Mouse (Mus musculus) midbrain, embryonic 15.5 days (tissue): ENCODE results near the gene 4933409G03Rik. TPM values are rescaled to one million over a fixed set of nuclear protein-coding genes. Genes with fewer than 3 reads are reported as not detected.
"Not testable (repeated sequence)": the region's sequence is repeated elsewhere in the genome, so short reads cannot be mapped to it uniquely, and the experiment has no call there.

Source experiments
- ATAC-seq: fragments of 200-750 bp; cut with Nextera tagmentation; replicated peaks from 2 replicates; pipeline ENCODE4 v1.8.0; 2017; ENCODE audit warnings: moderate TSS enrichment
- H3K27ac ChIP-seq: fragments of 300-500 bp; sonication (generic); 2 replicates; pipeline ENCODE4 v1.5.1; 2015; ENCODE audit warnings: mild to moderate bottlenecking, inconsistent platforms
- H3K27me3 ChIP-seq: fragments of 300-500 bp; sonication (generic); replicated peaks from 2 replicates; pipeline ENCODE4 v1.6.1; 2015; ENCODE audit warnings: inconsistent platforms
- H3K36me3 ChIP-seq: fragments of 300-500 bp; sonication (generic); replicated peaks from 2 replicates; pipeline ENCODE4 v1.6.1; 2015; ENCODE audit warnings: inconsistent platforms
- H3K4me1 ChIP-seq: fragments of 300-500 bp; sonication (generic); 2 replicates; pipeline ENCODE4 v1.6.1; 2015; ENCODE audit warnings: inconsistent platforms
- H3K4me2 ChIP-seq: fragments of 300-500 bp; sonication (generic); 2 replicates; pipeline ENCODE4 v1.6.1; 2015; ENCODE audit warnings: inconsistent platforms, mild to moderate bottlenecking, moderate library complexity
- H3K4me3 ChIP-seq: fragments of 300-500 bp; sonication (generic); 2 replicates; pipeline ENCODE4 v1.5.1; 2015; ENCODE audit warnings: mild to moderate bottlenecking, inconsistent platforms
- H3K9ac ChIP-seq: fragments of 300-500 bp; sonication (generic); 2 replicates; pipeline ENCODE4 v1.6.1; 2015; ENCODE audit warnings: mild to moderate bottlenecking, inconsistent platforms
- H3K9me3 ChIP-seq: fragments of 300-500 bp; sonication (generic); 2 replicates; pipeline ENCODE4 v1.6.1; 2016; ENCODE audit warnings: inconsistent platforms
- WGBS: fragments of 180-500 bp; shearing (Covaris S2); methylation state at CpG from one replicate; pipeline ENCODE4 v1.1.7; 2015; ENCODE audit warnings: mixed read lengths; 5-methylcytosine and 5-hydroxymethylcytosine counted together
- polyA plus RNA-seq: library from polyadenylated mRNA; unstranded; fragments of >200 nt; fragmentation: Nextera tagmentation; extraction: Ambion mirVana; gene quantifications from 2 replicates; pipeline ENCODE4 v1.2.1, GENCODE M21; 2015

Gene 4933409G03Rik
- polyA plus RNA-seq = not detected in 2 replicates

DNA sequence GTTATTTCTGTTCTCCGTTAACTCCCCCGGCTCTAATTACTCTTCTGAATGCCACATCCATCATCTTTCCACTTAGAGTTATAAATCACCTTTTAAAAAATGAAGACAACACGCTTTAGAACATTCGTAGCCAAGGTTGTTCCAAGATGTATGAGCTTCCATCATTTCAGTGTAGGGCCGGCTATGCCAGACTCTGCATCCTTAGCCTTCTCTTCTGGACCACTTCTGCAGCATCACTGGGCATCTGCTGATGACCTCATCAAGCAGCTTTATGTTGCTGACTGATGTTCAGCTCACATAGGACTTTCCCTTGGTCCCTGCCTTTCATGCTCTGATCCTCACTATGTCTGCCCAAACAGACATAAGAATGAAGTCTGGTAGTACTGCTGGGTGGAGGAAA is at the start of gene 4933409G03Rik:
TSS of gene 4933409G03Rik (plus strand) at position 301 of the 400 bp plus-strand sequence.
- no peak within 1 kb of the TSS for H3K9ac ChIP-seq
- no peaks in the 10 kb centered on the region for H3K9me3 ChIP-seq
- no peak for ATAC-seq
- H3K27ac ChIP-seq = no peak within 1 kb of the TSS
- no peak within 1 kb of the TSS for H3K4me2 ChIP-seq
- H3K27me3 ChIP-seq = no peaks in the 10 kb centered on the region
- 92% methylated on average over 5 of the region's 5 CpGs for WGBS
- H3K4me3 ChIP-seq = no peak within 1 kb of the TSS
- H3K36me3 ChIP-seq = no peaks in the 10 kb centered on the region
- H3K4me1 ChIP-seq = no peaks in the 10 kb centered on the region

DNA sequence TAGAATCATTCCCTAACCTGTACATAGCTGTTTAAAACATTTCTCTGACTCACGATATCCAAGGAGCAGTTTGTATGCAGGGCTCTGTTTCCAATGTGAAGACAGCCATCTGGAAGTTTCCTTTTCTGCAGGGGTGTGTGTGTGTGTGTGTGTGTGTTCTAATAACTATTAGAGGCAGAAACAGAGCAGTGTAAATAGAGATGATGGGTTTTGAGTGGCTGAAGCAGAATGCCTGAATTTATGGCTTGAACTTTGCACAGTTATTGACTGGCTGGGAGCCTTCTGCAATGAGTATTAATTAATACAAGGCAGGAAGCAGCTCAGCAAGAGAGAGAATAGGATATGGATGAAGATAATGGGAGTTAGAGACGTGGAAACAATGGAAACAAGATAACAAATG is 38.0 kb upstream of the 4933409G03Rik start:
- H3K4me2 ChIP-seq = no peak overlapping the region
- no peak overlapping the region for H3K27ac ChIP-seq
- no peak for ATAC-seq
- no peaks in the 10 kb centered on the region for H3K4me1 ChIP-seq
- no peaks in the 10 kb centered on the region for H3K27me3 ChIP-seq
- no peak overlapping the region for H3K4me3 ChIP-seq
- no peaks in the 10 kb centered on the region for H3K36me3 ChIP-seq
- no peaks in the 10 kb centered on the region for H3K9me3 ChIP-seq
- no peak overlapping the region for H3K9ac ChIP-seq
- 63% methylated on average over 2 of the region's 2 CpGs for WGBS

DNA sequence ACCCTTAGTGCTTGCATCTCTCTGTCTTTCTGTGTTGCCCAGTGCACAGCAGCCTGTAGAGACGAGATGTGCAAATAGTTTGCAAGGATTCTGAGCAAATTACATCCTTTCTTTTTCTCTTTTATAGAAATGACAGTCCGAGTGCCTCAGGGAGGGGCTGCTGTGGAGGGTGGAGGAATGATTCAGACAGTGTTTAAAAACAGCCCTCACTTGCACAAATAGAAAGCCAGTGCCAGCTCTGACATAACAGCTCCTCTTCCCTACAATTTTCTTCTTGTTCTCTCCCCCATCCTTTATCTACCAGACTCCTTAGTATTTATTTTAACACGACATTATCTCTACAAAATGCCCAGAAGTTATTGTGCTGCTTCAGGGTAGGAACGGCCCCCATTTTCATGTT is 21.4 kb upstream of the 4933409G03Rik start:
- Histone ChIP-seq H3K27ac (no peak overlapping the region), H3K36me3 (no peaks in the 10 kb centered on the region), H3K4me2 (no peak overlapping the region), H3K9ac (no peak overlapping the region), H3K27me3 (no peaks in the 10 kb centered on the region), H3K9me3 (no peaks in the 10 kb centered on the region), H3K4me3 (no peak overlapping the region), H3K4me1 (no peaks in the 10 kb centered on the region)
- no peak for ATAC-seq
- WGBS = 65% methylated on average over 4 of the region's 4 CpGs

DNA sequence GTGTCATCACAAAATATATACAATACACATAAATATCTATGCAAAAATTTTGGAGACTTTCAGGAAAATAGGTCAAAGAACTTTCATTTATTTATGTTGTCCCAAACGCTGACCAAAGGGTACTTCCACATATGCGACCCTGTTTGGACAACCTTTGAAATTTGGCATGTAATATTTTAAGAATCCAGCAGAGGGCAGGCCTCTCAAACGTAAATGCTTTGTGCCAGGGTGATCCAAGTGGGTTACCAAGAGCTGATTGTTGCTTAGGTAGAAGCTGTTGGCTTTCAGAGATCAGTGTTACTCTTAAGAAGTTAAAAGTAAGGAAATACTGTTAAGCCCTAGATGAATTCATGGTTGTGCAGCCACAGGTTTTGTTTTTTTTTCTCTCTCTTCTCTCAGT is 18.9 kb upstream of the 4933409G03Rik start:
- WGBS = 19% methylated on average over 3 of the region's 3 CpGs
- no peak; the same call in 1 of the 2 replicates for ATAC-seq

DNA sequence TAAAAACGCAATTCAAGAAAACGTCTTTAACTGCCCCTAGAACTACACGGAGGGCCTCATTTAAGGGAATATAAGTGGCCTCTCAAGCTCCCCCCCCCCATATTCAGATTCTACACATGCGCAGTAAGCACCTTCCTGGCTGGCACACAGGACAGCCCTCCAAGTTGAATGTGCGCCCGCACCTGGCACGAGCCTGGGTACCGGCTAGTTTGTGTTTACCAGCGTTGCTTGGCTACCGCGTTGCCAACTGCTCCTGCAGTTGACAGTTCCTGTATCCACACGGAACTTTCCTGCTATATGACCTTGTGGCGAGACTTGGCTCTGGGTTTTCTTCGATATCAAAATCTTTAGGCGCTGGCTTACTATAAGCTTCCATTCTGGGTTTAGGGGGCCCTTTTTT is 13.9 kb upstream of the 4933409G03Rik start:
- H3K9me3 ChIP-seq = no peaks in the 10 kb centered on the region
- WGBS = 95% methylated on average over 15 of the region's 15 CpGs
- H3K4me2 ChIP-seq = no peak overlapping the region
- no peak for ATAC-seq
- H3K36me3 ChIP-seq = no peaks in the 10 kb centered on the region
- H3K27ac ChIP-seq = no peak overlapping the region
- H3K27me3 ChIP-seq = no peaks in the 10 kb centered on the region
- no peak overlapping the region for H3K9ac ChIP-seq
- no peak overlapping the region for H3K4me3 ChIP-seq
- H3K4me1 ChIP-seq = no peaks in the 10 kb centered on the region

More for the DNA sequence above, 18.9 kb upstream of the 4933409G03Rik start:
- H3K27me3 ChIP-seq = no peaks in the 10 kb centered on the region
- no peak overlapping the region for H3K27ac ChIP-seq
- H3K36me3 ChIP-seq = no peaks in the 10 kb centered on the region
- no peaks in the 10 kb centered on the region for H3K9me3 ChIP-seq
- H3K4me3 ChIP-seq = no peak overlapping the region
- H3K9ac ChIP-seq = no peak overlapping the region
- H3K4me2 ChIP-seq = no peak overlapping the region
- no peaks in the 10 kb centered on the region for H3K4me1 ChIP-seq

DNA sequence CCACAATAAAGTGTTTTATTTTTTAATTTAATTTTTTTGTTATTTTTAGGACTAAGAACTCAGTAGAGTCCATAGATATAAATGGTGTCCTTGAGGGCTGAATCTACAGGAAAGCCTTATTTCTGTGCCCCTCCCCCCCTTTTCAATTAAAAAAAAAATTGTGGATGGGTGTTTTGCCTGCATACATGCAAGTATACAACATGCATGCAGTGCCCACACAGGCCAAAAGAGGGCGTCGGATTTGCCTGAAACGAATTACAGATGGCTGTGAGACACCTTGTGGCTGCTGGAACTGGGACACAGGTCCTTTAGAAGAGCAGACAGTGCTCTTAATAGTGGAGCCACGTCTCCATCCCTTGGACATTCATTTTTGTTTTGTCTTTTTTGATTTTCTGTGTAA is 9.9 kb upstream of the 4933409G03Rik start:
- H3K36me3 ChIP-seq = no peaks in the 10 kb centered on the region
- H3K27ac ChIP-seq = no peak overlapping the region
- 25% methylated on average over 4 of the region's 4 CpGs for WGBS
- H3K4me3 ChIP-seq = no peak overlapping the region
- H3K4me1 ChIP-seq = no peaks in the 10 kb centered on the region
- H3K9ac ChIP-seq = no peak overlapping the region
- no peaks in the 10 kb centered on the region for H3K9me3 ChIP-seq
- H3K4me2 ChIP-seq = no peak overlapping the region
- no peak for ATAC-seq
- no peaks in the 10 kb centered on the region for H3K27me3 ChIP-seq

DNA sequence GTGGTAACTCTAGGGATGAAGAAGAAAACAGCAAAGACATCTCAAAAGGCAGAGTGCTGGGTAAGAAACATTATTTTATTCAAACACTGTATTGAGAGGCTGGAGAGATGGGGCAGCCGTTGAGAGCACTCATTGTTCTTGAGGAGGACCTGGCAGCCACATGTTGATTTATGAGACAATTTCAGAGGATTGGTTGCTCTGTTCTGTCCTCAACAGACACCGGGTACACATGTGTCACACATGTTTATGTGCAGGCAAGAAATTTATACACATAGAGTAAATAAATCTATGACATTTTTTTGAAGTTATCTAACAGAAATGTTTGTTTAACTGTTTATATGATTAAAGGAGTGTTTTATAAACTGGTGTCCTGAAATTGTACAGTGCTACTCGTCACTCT is 10.6 kb downstream of the 4933409G03Rik start:
- no peak for ATAC-seq
- WGBS = 73% methylated on average over 3 of the region's 3 CpGs
- no peak overlapping the region for H3K9ac ChIP-seq
- H3K9me3 ChIP-seq = no peaks in the 10 kb centered on the region
- no peak overlapping the region for H3K4me3 ChIP-seq
- no peaks in the 10 kb centered on the region for H3K4me1 ChIP-seq
- no peak overlapping the region for H3K4me2 ChIP-seq
- no peaks in the 10 kb centered on the region for H3K27me3 ChIP-seq
- no peak overlapping the region for H3K27ac ChIP-seq
- H3K36me3 ChIP-seq = no peaks in the 10 kb centered on the region

DNA sequence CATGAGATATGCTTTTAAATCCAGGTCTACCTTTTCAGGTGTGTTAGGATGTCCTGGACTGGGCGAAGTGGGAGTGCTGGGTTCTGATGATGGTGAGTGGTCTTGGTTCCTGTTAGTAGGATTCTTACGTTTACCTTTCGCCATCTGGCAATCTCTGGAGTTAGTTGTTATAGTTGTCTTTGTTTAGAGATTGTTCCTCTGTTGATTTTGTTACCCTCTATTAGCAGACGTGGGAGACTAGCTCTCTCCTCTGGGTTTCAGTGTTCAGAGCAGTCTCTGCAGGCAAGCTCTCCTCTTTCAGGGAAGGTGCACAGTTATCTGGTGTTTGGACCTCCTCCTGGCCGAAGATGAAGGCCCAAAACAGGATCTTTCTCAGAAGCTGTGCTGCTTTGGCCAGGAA is 74.0 kb downstream of the 4933409G03Rik start, which contains the start of gene 4932414N04Rik:
TSS of gene 4932414N04Rik (plus strand) at position 301 of the 400 bp plus-strand sequence.
- not testable (repeated sequence) for H3K27ac ChIP-seq, H3K4me1 ChIP-seq, ATAC-seq, H3K4me3 ChIP-seq, H3K36me3 ChIP-seq, H3K9ac ChIP-seq, H3K4me2 ChIP-seq, H3K9me3 ChIP-seq, H3K27me3 ChIP-seq
- 74% methylated on average over 2 of the region's 5 CpGs for WGBS

Other genes with a start within 250 kb of the 4933409G03Rik start
- gene Stk39, start 110.1 kb upstream of the 4933409G03Rik start, polyA plus RNA-seq = 22.7 and 24.6 TPM in 2 replicates
- gene 4932414N04Rik, start 74.1 kb downstream of the 4933409G03Rik start, polyA plus RNA-seq = not detected in 2 replicates